Mouse (Mus musculus): Measurements from ENCODE around the gene Rbm20. TPM values are rescaled to one million over a fixed set of nuclear protein-coding genes. Genes with fewer than 3 reads are reported as not detected.
"Not testable (repeated sequence)": the region's sequence is repeated elsewhere in the genome, so short reads cannot be mapped to it uniquely, and the experiment has no call there.

Gene Rbm20
- polyA plus RNA-seq, 1 experiment from 2014 or later = 0.88 TPM

- Histone ChIP-seq H3K4me1 (ENCODE audit: control insufficient read depth, insufficient read depth, low read depth, low read length) (peaks cover 9% of the 10 kb centered on the region), H3K27ac (ENCODE audit: low read depth, low read length) (no peak overlapping the region), H3K4me3 (ENCODE audit: low read length) (no peak overlapping the region), H3K9ac (ENCODE audit: low read depth, low read length) (no peak overlapping the region), H3K27me3 (replicated peaks; ENCODE audit: control insufficient read depth, insufficient read depth, low read length) (no peaks in the 10 kb centered on the region), H3K4me2 (ENCODE audit: low read length) (no peak overlapping the region), H3K36me3 (ENCODE audit: control insufficient read depth, insufficient read depth, low read length) (peaks cover 7% of the 10 kb centered on the region; the same call in 1 of the 2 replicates), H3K9me3 (ENCODE audit: control insufficient read depth, low read length) (no peaks in the 10 kb centered on the region)
- no peak for ATAC-seq
- whole genome bisulfite sequencing = 84% methylated on average over 7 of the region's 7 CpGs
Observed at GRCm38 (mm10) chr19:53650921-53651320, 26.2 kb upstream of the Rbm20 start.

GRCm38 (mm10) chr19:53652267-53652666 lies 24.8 kb upstream of the Rbm20 start:
- peaks cover 9% of the 10 kb centered on the region for H3K4me1 ChIP-seq (ENCODE audit: control insufficient read depth, insufficient read depth, low read depth, low read length)
- no peak overlapping the region for H3K4me3 ChIP-seq (ENCODE audit: low read length)
- no peak for ATAC-seq
- no peak overlapping the region for H3K4me2 ChIP-seq (ENCODE audit: low read length)
- H3K36me3 ChIP-seq (ENCODE audit: control insufficient read depth, insufficient read depth, low read length) = no peaks in the 10 kb centered on the region
- no peak overlapping the region for H3K9ac ChIP-seq (ENCODE audit: low read depth, low read length)
- 59% methylated on average over 9 of the region's 9 CpGs for WGBS
- no peak overlapping the region for H3K27ac ChIP-seq (ENCODE audit: low read depth, low read length)
- H3K9me3 ChIP-seq (ENCODE audit: control insufficient read depth, low read length) = no peaks in the 10 kb centered on the region
- no peaks in the 10 kb centered on the region for H3K27me3 ChIP-seq (replicated peaks; ENCODE audit: control insufficient read depth, insufficient read depth, low read length)

- Histone ChIP-seq H3K27ac (ENCODE audit: low read depth, low read length) (no peak overlapping the region), H3K27me3 (replicated peaks; ENCODE audit: control insufficient read depth, insufficient read depth, low read length) (no peaks in the 10 kb centered on the region), H3K9ac (ENCODE audit: low read depth, low read length) (no peak overlapping the region), H3K4me1 (ENCODE audit: control insufficient read depth, insufficient read depth, low read depth, low read length) (peaks cover 8% of the 10 kb centered on the region), H3K9me3 (ENCODE audit: control insufficient read depth, low read length) (no peaks in the 10 kb centered on the region), H3K36me3 (ENCODE audit: control insufficient read depth, insufficient read depth, low read length) (no peaks in the 10 kb centered on the region), H3K4me3 (ENCODE audit: low read length) (no peak overlapping the region), H3K4me2 (ENCODE audit: low read length) (no peak overlapping the region)
- WGBS = 69% methylated on average over 20 of the region's 20 CpGs
- ATAC-seq = no peak
Observed at GRCm38 (mm10) chr19:53653624-53654467, 23.3 kb upstream of the Rbm20 start.

DNA sequence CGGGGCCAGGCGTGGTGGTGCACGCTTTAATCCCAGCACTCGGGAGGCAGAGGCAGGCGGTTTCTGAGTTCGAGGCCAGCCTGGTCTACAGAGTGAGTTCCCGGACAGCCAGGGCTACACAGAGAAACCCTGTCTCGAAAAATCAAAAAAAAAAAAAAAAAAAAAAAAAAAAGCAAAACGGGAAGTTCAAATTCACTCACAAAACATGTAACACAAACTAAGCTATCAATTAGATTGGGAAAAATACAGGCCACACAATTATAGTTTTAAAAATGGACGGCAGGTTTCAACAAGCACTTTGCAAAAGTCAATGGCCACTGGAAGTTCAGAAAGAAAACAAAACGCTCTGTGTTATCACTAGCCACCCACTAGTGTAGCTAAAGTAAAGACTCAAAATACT lies 20.7 kb upstream of the Rbm20 start:
- not testable (repeated sequence) for H3K36me3 ChIP-seq (ENCODE audit: control insufficient read depth, insufficient read depth, low read length); H3K4me1 ChIP-seq (ENCODE audit: control insufficient read depth, insufficient read depth, low read depth, low read length); ATAC-seq; H3K4me2 ChIP-seq (ENCODE audit: low read length); H3K4me3 ChIP-seq (ENCODE audit: low read length); H3K9me3 ChIP-seq (ENCODE audit: control insufficient read depth, low read length); H3K27ac ChIP-seq (ENCODE audit: low read depth, low read length); H3K27me3 ChIP-seq (replicated peaks; ENCODE audit: control insufficient read depth, insufficient read depth, low read length); H3K9ac ChIP-seq (ENCODE audit: low read depth, low read length)
- 92% methylated on average over 11 of the region's 11 CpGs for WGBS

DNA sequence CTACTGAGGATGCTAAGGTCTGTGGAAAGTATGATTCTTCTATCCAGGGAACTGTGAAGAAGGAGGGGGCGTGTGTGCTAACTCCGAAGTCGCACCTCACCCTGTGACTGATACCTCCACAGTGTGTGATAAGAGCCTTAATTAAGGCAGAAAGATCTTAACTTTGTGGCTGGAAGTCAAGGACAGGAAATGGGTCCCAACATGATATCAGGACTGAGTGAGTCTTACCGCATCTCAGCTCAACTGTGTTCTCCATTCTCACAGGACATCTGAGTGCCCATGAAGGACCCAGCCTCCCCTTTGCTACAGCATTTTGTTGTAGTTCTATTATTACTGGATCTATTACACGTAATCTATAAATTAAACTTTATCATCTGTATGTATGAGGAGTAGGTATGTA lies 19.7 kb upstream of the Rbm20 start:
- Histone ChIP-seq H3K27me3 (replicated peaks; ENCODE audit: control insufficient read depth, insufficient read depth, low read length) (no peaks in the 10 kb centered on the region), H3K27ac (ENCODE audit: low read depth, low read length) (no peak overlapping the region), H3K4me2 (ENCODE audit: low read length) (no peak overlapping the region), H3K4me3 (ENCODE audit: low read length) (no peak overlapping the region), H3K9me3 (ENCODE audit: control insufficient read depth, low read length) (no peaks in the 10 kb centered on the region), H3K4me1 (ENCODE audit: control insufficient read depth, insufficient read depth, low read depth, low read length) (peaks cover 5% of the 10 kb centered on the region), H3K36me3 (ENCODE audit: control insufficient read depth, insufficient read depth, low read length) (no peaks in the 10 kb centered on the region), H3K9ac (ENCODE audit: low read depth, low read length) (no peak overlapping the region)
- 82% methylated on average over 5 of the region's 5 CpGs for WGBS
- no peak for ATAC-seq

GRCm38 (mm10) chr19:53660722-53661420 lies 16.2 kb upstream of the Rbm20 start:
- Histone ChIP-seq H3K27ac (ENCODE audit: low read depth, low read length) (no peak overlapping the region), H3K4me1 (ENCODE audit: control insufficient read depth, insufficient read depth, low read depth, low read length) (no peaks in the 10 kb centered on the region), H3K4me3 (ENCODE audit: low read length) (no peak overlapping the region), H3K9ac (ENCODE audit: low read depth, low read length) (no peak overlapping the region), H3K27me3 (replicated peaks; ENCODE audit: control insufficient read depth, insufficient read depth, low read length) (no peaks in the 10 kb centered on the region), H3K9me3 (ENCODE audit: control insufficient read depth, low read length) (no peaks in the 10 kb centered on the region), H3K4me2 (ENCODE audit: low read length) (no peak overlapping the region), H3K36me3 (ENCODE audit: control insufficient read depth, insufficient read depth, low read length) (no peaks in the 10 kb centered on the region)
- ATAC-seq = no peak
- 83% methylated on average over 9 of the region's 9 CpGs for WGBS

DNA sequence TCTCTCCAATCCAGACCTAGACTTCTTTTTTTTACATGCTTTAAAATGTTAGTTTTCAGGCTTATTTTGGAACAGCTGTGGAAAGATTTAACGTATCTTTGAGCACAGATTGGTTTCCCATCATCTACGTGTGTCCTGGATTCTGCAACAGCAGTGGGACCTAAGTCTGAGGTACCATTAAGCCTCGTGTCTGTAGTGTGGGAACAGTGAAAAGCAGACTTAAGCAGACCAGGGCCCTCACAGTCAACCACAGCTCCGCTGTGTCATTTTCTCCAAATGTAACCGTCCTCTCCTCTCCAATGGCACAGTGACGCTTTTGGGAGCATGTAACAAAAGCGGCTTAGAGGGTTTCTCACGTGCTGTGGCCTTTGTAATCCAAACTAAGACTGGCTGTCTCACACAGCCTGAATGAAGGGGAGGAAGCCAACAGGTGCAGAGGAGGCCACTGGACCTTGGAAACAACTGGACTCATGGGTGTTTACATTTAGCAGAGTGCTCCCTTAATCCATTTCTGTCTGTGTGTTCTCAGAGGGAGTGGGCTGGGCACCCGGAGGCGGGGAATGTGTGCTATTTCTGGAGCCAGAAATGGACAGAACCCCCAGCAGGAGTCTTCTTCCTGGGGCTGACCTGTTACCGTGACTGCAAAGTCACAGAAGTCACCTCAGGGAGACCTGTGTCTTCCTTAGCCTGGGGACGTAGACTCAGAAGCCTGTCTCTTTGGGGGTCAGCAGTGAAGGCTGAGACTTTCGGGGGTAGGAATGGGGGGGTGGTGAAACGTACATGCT lies 15.0 kb upstream of the Rbm20 start:
- no peaks in the 10 kb centered on the region for H3K36me3 ChIP-seq (ENCODE audit: control insufficient read depth, insufficient read depth, low read length)
- no peak overlapping the region for H3K27ac ChIP-seq (ENCODE audit: low read depth, low read length)
- no peaks in the 10 kb centered on the region for H3K27me3 ChIP-seq (replicated peaks; ENCODE audit: control insufficient read depth, insufficient read depth, low read length)
- no peak overlapping the region for H3K4me2 ChIP-seq (ENCODE audit: low read length)
- H3K9ac ChIP-seq (ENCODE audit: low read depth, low read length) = no peak overlapping the region
- H3K9me3 ChIP-seq (ENCODE audit: control insufficient read depth, low read length) = no peaks in the 10 kb centered on the region
- 50% methylated on average over 14 of the region's 14 CpGs for WGBS
- ATAC-seq = no peak
- no peak overlapping the region for H3K4me3 ChIP-seq (ENCODE audit: low read length)
- no peaks in the 10 kb centered on the region for H3K4me1 ChIP-seq (ENCODE audit: control insufficient read depth, insufficient read depth, low read depth, low read length)

DNA sequence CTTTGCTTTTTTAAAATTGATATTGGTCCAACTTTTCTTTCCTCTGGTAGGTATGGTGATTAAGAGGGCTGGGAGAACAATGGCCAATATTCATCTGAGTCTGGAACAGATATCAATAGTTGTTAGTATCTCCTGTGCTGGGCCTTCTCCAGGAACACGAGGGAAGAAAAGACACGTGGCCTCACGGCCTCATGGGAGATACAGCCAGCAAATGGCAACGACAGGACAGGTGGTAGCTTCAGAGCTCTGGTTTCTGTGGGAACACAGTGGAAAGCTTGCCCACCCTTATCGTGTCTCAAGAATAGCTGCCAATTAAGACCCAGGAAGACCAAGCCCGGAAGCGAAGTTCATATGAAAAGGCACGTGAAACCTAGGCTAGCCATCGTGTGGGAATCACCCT lies 12.3 kb upstream of the Rbm20 start:
- H3K27ac ChIP-seq (ENCODE audit: low read depth, low read length) = no peak overlapping the region
- no peak overlapping the region for H3K9ac ChIP-seq (ENCODE audit: low read depth, low read length)
- no peaks in the 10 kb centered on the region for H3K9me3 ChIP-seq (ENCODE audit: control insufficient read depth, low read length)
- no peaks in the 10 kb centered on the region for H3K36me3 ChIP-seq (ENCODE audit: control insufficient read depth, insufficient read depth, low read length)
- no peak overlapping the region for H3K4me2 ChIP-seq (ENCODE audit: low read length)
- no peaks in the 10 kb centered on the region for H3K27me3 ChIP-seq (replicated peaks; ENCODE audit: control insufficient read depth, insufficient read depth, low read length)
- no peaks in the 10 kb centered on the region for H3K4me1 ChIP-seq (ENCODE audit: control insufficient read depth, insufficient read depth, low read depth, low read length)
- 89% methylated on average over 9 of the region's 9 CpGs for WGBS
- no peak for ATAC-seq
- no peak overlapping the region for H3K4me3 ChIP-seq (ENCODE audit: low read length)

DNA sequence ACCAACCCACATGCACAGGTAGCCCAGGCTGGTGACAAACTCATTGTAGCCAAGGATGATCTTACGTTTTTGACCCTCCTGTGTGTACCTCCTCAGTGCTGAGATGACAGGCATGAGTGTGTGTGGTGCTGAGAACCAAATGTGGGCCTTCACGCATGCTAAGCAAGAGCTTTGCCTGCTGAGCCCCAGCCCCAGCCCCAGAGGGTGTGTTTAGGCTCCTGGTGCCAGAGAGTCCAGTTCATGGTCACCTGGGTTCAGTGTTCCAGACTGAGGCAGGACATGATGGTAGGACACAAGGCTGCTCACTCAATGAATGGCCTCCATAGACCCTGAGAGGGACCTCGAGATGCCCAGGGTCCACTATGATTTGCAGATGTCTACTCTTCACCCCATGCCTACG lies 11.7 kb upstream of the Rbm20 start:
- no peaks in the 10 kb centered on the region for H3K36me3 ChIP-seq (ENCODE audit: control insufficient read depth, insufficient read depth, low read length)
- no peaks in the 10 kb centered on the region for H3K4me1 ChIP-seq (ENCODE audit: control insufficient read depth, insufficient read depth, low read depth, low read length)
- WGBS = 88% methylated on average over 4 of the region's 4 CpGs
- H3K27me3 ChIP-seq (replicated peaks; ENCODE audit: control insufficient read depth, insufficient read depth, low read length) = no peaks in the 10 kb centered on the region
- ATAC-seq = no peak
- H3K9me3 ChIP-seq (ENCODE audit: control insufficient read depth, low read length) = no peaks in the 10 kb centered on the region
- no peak overlapping the region for H3K9ac ChIP-seq (ENCODE audit: low read depth, low read length)
- H3K4me2 ChIP-seq (ENCODE audit: low read length) = no peak overlapping the region
- H3K27ac ChIP-seq (ENCODE audit: low read depth, low read length) = no peak overlapping the region
- H3K4me3 ChIP-seq (ENCODE audit: low read length) = no peak overlapping the region
